ENCODE assay signal across 8 mouse cellular contexts in genomic region chr13:34156840-34157185, GRCm38 (mm10). TPM values are rescaled to one million over a fixed set of nuclear protein-coding genes. Genes with fewer than 3 reads are reported as not detected.
A peak's percentile ranks its signal among the peaks of the same experiment; 100 is the strongest.
DNase-seq lines count a peak whose midpoint lies in the region; ATAC-seq lines count a peak whose summit lies in the region.
"Had no signal": no experiment of that assay in that cellular context is flagged by ENCODE, and none has a peak within 500 bp of the region (broad histone marks: within the 10 kb centered on the region; RNA-seq: fewer than 3 reads in every experiment).

No protein-coding gene starts in this region.

- peaks cover 12% of the 10 kb centered on the region; the same call in 1 of the 2 replicates for H3K4me1 ChIP-seq in hindbrain, embryonic 16.5 days (ENCODE audit: control insufficient read depth, insufficient read depth, low read depth, low read length)

- H3K9me3 ChIP-seq in hindbrain, embryonic 16.5 days (ENCODE audit: control insufficient read depth, low read length) = no peaks in the 10 kb centered on the region

- no peaks in the 10 kb centered on the region for H3K27me3 ChIP-seq in hindbrain, embryonic 16.5 days (replicated peaks; ENCODE audit: control insufficient read depth, insufficient read depth, low read length)

- intact Hi-C loops in left cerebral cortex, postnatal 4 days (cut with DNase I) = no loop called here

- WGBS in hindbrain, embryonic 16.5 days = 45% methylated on average over 2 of the region's 2 CpGs

- no peaks in the 10 kb centered on the region for H3K36me3 ChIP-seq in hindbrain, embryonic 16.5 days (ENCODE audit: control insufficient read depth, insufficient read depth, low read length)

- no peak overlapping the region for H3K4me3 ChIP-seq in hindbrain, embryonic 16.5 days (ENCODE audit: low read length)

- H3K9ac ChIP-seq in hindbrain, embryonic 16.5 days (ENCODE audit: low read depth, low read length) = 0 out of 2 replicates have a peak overlapping the region, but pooled peaks have one; percentile 17

- peak; percentile 86 for DNase-seq in left cerebral cortex, postnatal 4 days
- no peak for DNase-seq in left cerebral cortex, adult 8-10 months (ENCODE audit: low spot score in 2 of 2)
- peak; percentile 82 to 91 for DNase-seq in cerebellum, postnatal 25 days
- DNase-seq in adrenal gland, postnatal 25 days = no peak
- DNase-seq in natural killer cell, adult 2 months (ENCODE audit: low spot score in 2 of 2) = no peak
- DNase-seq: thymus, postnatal 4 days had no signal

- H3K4me2 ChIP-seq in hindbrain, embryonic 16.5 days (ENCODE audit: low read length) = peak overlapping the region; percentile 7; the same call in 1 of the 2 replicates

- ATAC-seq in cerebellum, adult (ENCODE audit: insufficient number of reproducible peaks, low FRiP score, low TSS enrichment) = peak; percentile 72
- no peak for ATAC-seq in hindbrain, embryonic 16.5 days

- H3K27ac ChIP-seq in hindbrain, embryonic 16.5 days (ENCODE audit: low read depth, low read length) = peak overlapping the region; percentile 54; the same call in 1 of the 2 replicates

RNA-seq across cellular contexts. Expression of gene Psmg4, which starts 6.0 kb away (rescaled TPM):
- total RNA-seq in left cerebral cortex, postnatal 4 days (2021) = 10 to 100 TPM; 45.5 to 46.4 TPM
- total RNA-seq in left cerebral cortex, adult 8-10 months (2022) = 10 to 100 TPM; 22.1 to 27.2 (median 25.6) TPM
- polyA plus RNA-seq in hindbrain, embryonic 16.5 days (2015; fragmentation: Nextera tagmentation; extraction: Ambion mirVana) = 69.1 and 69.5 TPM in 2 replicates
- 29.7 and 29.9 TPM in 2 replicates for total RNA-seq in adrenal gland, postnatal 25 days (2021)

RNA-seq across cellular contexts. Expression of gene Tubb2b, which starts 26.5 kb away (rescaled TPM):
- 1,000 to 10,000 TPM; 3,894 to 3,983 TPM for total RNA-seq in left cerebral cortex, postnatal 4 days (2021)
- total RNA-seq in left cerebral cortex, adult 8-10 months (2022) = 100 to 1,000 TPM; 158 to 170 (median 167) TPM
- polyA plus RNA-seq in hindbrain, embryonic 16.5 days (2015; fragmentation: Nextera tagmentation; extraction: Ambion mirVana) = 1,169 and 1,199 TPM in 2 replicates
- 0.71 and 0.76 TPM in 2 replicates for total RNA-seq in adrenal gland, postnatal 25 days (2021)

Comparison
In these comparisons a context has a peak if more than half of its experiments do, and no peak if none do; other contexts are left out.
1. DNase-seq: peak in left cerebral cortex, postnatal 4 days (single experiment) and cerebellum, postnatal 25 days (2 of 2); none in left cerebral cortex, adult 8-10 months (0 of 2), adrenal gland, postnatal 25 days (single experiment) and natural killer cell, adult 2 months (0 of 2).
2. RNA of gene Tubb2b, which starts 26.5 kb away (total RNA-seq): 3,894 to 3,983 TPM in left cerebral cortex, postnatal 4 days and 158 to 170 TPM in left cerebral cortex, adult 8-10 months; 0.71 to 0.76 TPM in adrenal gland, postnatal 25 days; every median in the first group is over 10 times any median in the second.